Mouse (Mus musculus): ENCODE data around the gene Rbp2. TPM values are rescaled to one million over a fixed set of nuclear protein-coding genes. Genes with fewer than 3 reads are reported as not detected.

Gene Rbp2
- polyA plus RNA-seq, 1 experiment from 2014 or later: 0.22 TPM

- Histone ChIP-seq H3K27me3 (ENCODE audit: poor library complexity, severe bottlenecking) (peaks cover 20% of the 10 kb centered on the region), H3K9me3 (no peaks in the 10 kb centered on the region), H3K4me3 (no peak overlapping the region), H3K27ac (no peak overlapping the region), H3K36me3 (replicated peaks) (no peaks in the 10 kb centered on the region), H3K4me1 (peaks cover 16% of the 10 kb centered on the region)
- DNase-seq (ENCODE audit: extremely low spot score, low spot score): no peak
- WGBS: 87% methylated on average over 4 of the region's 4 CpGs
Measured at GRCm38 (mm10) chr9:98529776-98530175, 43.9 kb downstream of the Rbp2 start.

GRCm38 (mm10) chr9:98530999-98531398 lies 45.1 kb downstream of the Rbp2 start:
- Histone ChIP-seq H3K4me1 (peaks cover 4% of the 10 kb centered on the region), H3K9me3 (no peaks in the 10 kb centered on the region), H3K27ac (no peak overlapping the region), H3K36me3 (replicated peaks) (no peaks in the 10 kb centered on the region), H3K4me3 (no peak overlapping the region), H3K27me3 (ENCODE audit: poor library complexity, severe bottlenecking) (peaks cover 20% of the 10 kb centered on the region)
- DNase-seq (ENCODE audit: extremely low spot score, low spot score): no peak
- WGBS: 76% methylated on average over 2 of the region's 2 CpGs

GRCm38 (mm10) chr9:98534675-98535280 lies 48.9 kb downstream of the Rbp2 start:
- H3K4me1 ChIP-seq: peaks cover 10% of the 10 kb centered on the region
- no peak overlapping the region for H3K4me3 ChIP-seq
- peaks cover 9% of the 10 kb centered on the region; the same call in 1 of the 2 replicates for H3K27me3 ChIP-seq (ENCODE audit: poor library complexity, severe bottlenecking)
- H3K27ac ChIP-seq: no peak overlapping the region
- WGBS: 81% methylated on average over 4 of the region's 4 CpGs
- no peak for DNase-seq (ENCODE audit: extremely low spot score, low spot score)
- H3K9me3 ChIP-seq: no peaks in the 10 kb centered on the region
- no peaks in the 10 kb centered on the region for H3K36me3 ChIP-seq (replicated peaks)

- H3K36me3 ChIP-seq (replicated peaks): no peaks in the 10 kb centered on the region
- no peak for DNase-seq (ENCODE audit: extremely low spot score, low spot score)
- peaks cover 10% of the 10 kb centered on the region for H3K4me1 ChIP-seq
- peaks cover 12% of the 10 kb centered on the region; the same call in 1 of the 2 replicates for H3K27me3 ChIP-seq (ENCODE audit: poor library complexity, severe bottlenecking)
- H3K27ac ChIP-seq: no peak overlapping the region
- H3K4me3 ChIP-seq: no peak overlapping the region
- H3K9me3 ChIP-seq: no peaks in the 10 kb centered on the region
Measured at GRCm38 (mm10) chr9:98535763-98536162, 49.8 kb downstream of the Rbp2 start.

GRCm38 (mm10) chr9:98538017-98538712 lies 52.2 kb downstream of the Rbp2 start:
- H3K36me3 ChIP-seq (replicated peaks): no peaks in the 10 kb centered on the region
- no peak overlapping the region; the same call in 1 of the 2 replicates for H3K4me3 ChIP-seq
- DNase-seq (ENCODE audit: extremely low spot score, low spot score): no peak
- 0 out of 2 replicates have a peak, but pooled peaks cover 12% of the 10 kb centered on the region for H3K27me3 ChIP-seq (ENCODE audit: poor library complexity, severe bottlenecking)
- peaks cover 10% of the 10 kb centered on the region for H3K4me1 ChIP-seq
- WGBS: 52% methylated on average over 13 of the region's 13 CpGs
- no peaks in the 10 kb centered on the region for H3K9me3 ChIP-seq
- no peak overlapping the region for H3K27ac ChIP-seq

- DNase-seq (ENCODE audit: extremely low spot score, low spot score): peak; percentile 65
- H3K9me3 ChIP-seq: no peaks in the 10 kb centered on the region
- H3K4me1 ChIP-seq: peaks cover 10% of the 10 kb centered on the region
- H3K27me3 ChIP-seq (ENCODE audit: poor library complexity, severe bottlenecking): 0 out of 2 replicates have a peak, but pooled peaks cover 12% of the 10 kb centered on the region
- H3K36me3 ChIP-seq (replicated peaks): no peaks in the 10 kb centered on the region
- 7% methylated on average over 13 of the region's 13 CpGs for WGBS
- H3K27ac ChIP-seq: no peak overlapping the region
- H3K4me3 ChIP-seq: no peak overlapping the region; the same call in 1 of the 2 replicates
Measured at GRCm38 (mm10) chr9:98538713-98539360, 52.9 kb downstream of the Rbp2 start.

GRCm38 (mm10) chr9:98544042-98544441 lies 58.1 kb downstream of the Rbp2 start:
- DNase-seq (ENCODE audit: extremely low spot score, low spot score): no peak
- Histone ChIP-seq H3K27ac (no peak overlapping the region), H3K4me1 (no peaks in the 10 kb centered on the region), H3K9me3 (no peaks in the 10 kb centered on the region), H3K4me3 (no peak overlapping the region), H3K27me3 (ENCODE audit: poor library complexity, severe bottlenecking) (0 out of 2 replicates have a peak, but pooled peaks cover 5% of the 10 kb centered on the region), H3K36me3 (replicated peaks) (no peaks in the 10 kb centered on the region)
- WGBS: 84% methylated on average over 3 of the region's 3 CpGs

Other genes starting within 250 kb of the Rbp2 start
- gene Nmnat3, start 198.7 kb upstream of the Rbp2 start, polyA plus RNA-seq (2016; fragmentation: Nextera tagmentation; extraction: Ambion mirVana): 3.4 and 4.7 TPM in 2 replicates
- 27.9 and 30.4 TPM in 2 replicates for gene Rbp1, start 63.2 kb upstream of the Rbp2 start, polyA plus RNA-seq (2016; fragmentation: Nextera tagmentation; extraction: Ambion mirVana)
- 157 TPM in 2 replicates for gene Copb2, start 77.6 kb downstream of the Rbp2 start, polyA plus RNA-seq (2016; fragmentation: Nextera tagmentation; extraction: Ambion mirVana)
- 82.5 and 82.6 TPM in 2 replicates for gene Mrps22, start 115.5 kb downstream of the Rbp2 start, polyA plus RNA-seq (2016; fragmentation: Nextera tagmentation; extraction: Ambion mirVana)